Mouse (Mus musculus) forebrain, embryonic 11.5 days (tissue): ENCODE measurements around the gene Ephb2. TPM values are rescaled to one million over a fixed set of nuclear protein-coding genes. Genes with fewer than 3 reads are reported as not detected.

Experiments used
- ATAC-seq: fragments of 200-750 bp; cut with Nextera tagmentation; replicated peaks from 2 replicates; pipeline ENCODE4 v1.8.0; 2017; ENCODE audit warnings: moderate TSS enrichment; ENCODE audit not compliant: low FRiP score
- DNase-seq: peaks from one replicate; pipeline ENCODE4 v3.0.0-alpha.2; 2017; ENCODE audit warnings: low spot score
- H3K27ac ChIP-seq: fragments of 300-500 bp; sonication (generic); 2 replicates; pipeline ENCODE4 v1.5.1; 2014; ENCODE audit warnings: low read depth, low read length
- H3K27me3 ChIP-seq: fragments of 300-500 bp; sonication (generic); 2 replicates; pipeline ENCODE4 v1.6.1; 2014; ENCODE audit warnings: mild to moderate bottlenecking, low read length, mixed read lengths; ENCODE audit not compliant: control insufficient read depth, insufficient read depth
- H3K36me3 ChIP-seq: fragments of 300-500 bp; sonication (generic); 2 replicates; pipeline ENCODE4 v1.6.1; 2014; ENCODE audit warnings: mild to moderate bottlenecking, low read length, moderate library complexity, mixed read lengths; ENCODE audit not compliant: control insufficient read depth, insufficient read depth
- H3K4me1 ChIP-seq: fragments of 300-500 bp; sonication (generic); replicated peaks from 2 replicates; pipeline ENCODE4 v1.6.1; 2014; ENCODE audit warnings: low read length, mixed read lengths; ENCODE audit not compliant: control insufficient read depth, insufficient read depth
- H3K4me2 ChIP-seq: fragments of 300-500 bp; sonication (generic); 2 replicates; pipeline ENCODE4 v1.6.1; 2014; ENCODE audit warnings: low read depth, mild to moderate bottlenecking, low read length, moderate library complexity, mixed read lengths; ENCODE audit not compliant: severe bottlenecking
- H3K4me3 ChIP-seq: fragments of 300-500 bp; sonication (generic); 2 replicates; pipeline ENCODE4 v1.5.1; 2014; ENCODE audit warnings: low read depth, low read length
- H3K9ac ChIP-seq: fragments of 300-500 bp; sonication (generic); 2 replicates; pipeline ENCODE4 v1.6.1; 2014; ENCODE audit warnings: low read length
- H3K9me3 ChIP-seq: fragments of 300-500 bp; sonication (generic); 2 replicates; pipeline ENCODE4 v1.6.1; 2016; ENCODE audit warnings: low read length, mixed read lengths; ENCODE audit not compliant: control insufficient read depth
- WGBS: fragments of 180-500 bp; shearing (Covaris S2); extraction: QIAGEN DNeasy Blood & Tissue Kit; methylation state at CpG from one replicate; pipeline ENCODE4 v1.1.7; 2014; 5-methylcytosine and 5-hydroxymethylcytosine counted together
- polyA plus RNA-seq: library from polyadenylated mRNA; unstranded; fragments of >200 nt; fragmentation: Nextera tagmentation; extraction: Ambion mirVana; gene quantifications from 2 replicates; pipeline ENCODE4 v1.2.1, GENCODE M21; 2014

Gene Ephb2
- polyA plus RNA-seq, 1 experiment from 2014 or later, result 36.9 TPM

GRCm38 (mm10) chr4:136802446-136802845 is 33.3 kb downstream of the Ephb2 start:
- no peak overlapping the region for H3K4me2 ChIP-seq
- H3K27me3 ChIP-seq, result no peaks in the 10 kb centered on the region
- H3K4me1 ChIP-seq, result peaks cover 14% of the 10 kb centered on the region
- no peak overlapping the region for H3K4me3 ChIP-seq
- no peak overlapping the region for H3K9ac ChIP-seq
- 82% methylated on average over 12 of the region's 12 CpGs for WGBS
- H3K27ac ChIP-seq, result no peak overlapping the region
- no peak for DNase-seq
- no peaks in the 10 kb centered on the region for H3K36me3 ChIP-seq
- no peaks in the 10 kb centered on the region for H3K9me3 ChIP-seq
- no peak for ATAC-seq

GRCm38 (mm10) chr4:136801944-136802343 is 33.8 kb downstream of the Ephb2 start:
- H3K9ac ChIP-seq, result no peak overlapping the region
- ATAC-seq (no peak), DNase-seq (no peak)
- no peaks in the 10 kb centered on the region for H3K9me3 ChIP-seq
- peaks cover 10% of the 10 kb centered on the region for H3K4me1 ChIP-seq
- WGBS, result 86% methylated on average over 5 of the region's 5 CpGs
- H3K27ac ChIP-seq, result no peak overlapping the region
- H3K36me3 ChIP-seq, result no peaks in the 10 kb centered on the region
- no peak overlapping the region for H3K4me2 ChIP-seq
- H3K27me3 ChIP-seq, result no peaks in the 10 kb centered on the region
- H3K4me3 ChIP-seq, result no peak overlapping the region

GRCm38 (mm10) chr4:136801463-136801862 is 34.3 kb downstream of the Ephb2 start:
- 90% methylated on average over 8 of the region's 8 CpGs for WGBS
- Histone ChIP-seq H3K9me3 (no peaks in the 10 kb centered on the region), H3K4me1 (peaks cover 7% of the 10 kb centered on the region; the same call in 1 of the 2 replicates), H3K27me3 (no peaks in the 10 kb centered on the region), H3K36me3 (no peaks in the 10 kb centered on the region), H3K9ac (no peak overlapping the region), H3K4me2 (no peak overlapping the region), H3K4me3 (no peak overlapping the region), H3K27ac (no peak overlapping the region)
- no peak for ATAC-seq
- DNase-seq, result no peak

GRCm38 (mm10) chr4:136800366-136800765 is 35.4 kb downstream of the Ephb2 start:
- Histone ChIP-seq H3K36me3 (no peaks in the 10 kb centered on the region; the same call in 1 of the 2 replicates), H3K4me3 (no peak overlapping the region), H3K9ac (no peak overlapping the region), H3K27ac (no peak overlapping the region), H3K9me3 (no peaks in the 10 kb centered on the region), H3K4me2 (no peak overlapping the region), H3K4me1 (peaks cover 7% of the 10 kb centered on the region; the same call in 1 of the 2 replicates), H3K27me3 (no peaks in the 10 kb centered on the region)
- ATAC-seq (no peak), DNase-seq (no peak)
- 50% methylated on average over 14 of the region's 14 CpGs for WGBS

- no peak for DNase-seq
- Histone ChIP-seq H3K27ac (no peak overlapping the region), H3K4me1 (peaks cover 7% of the 10 kb centered on the region; the same call in 1 of the 2 replicates), H3K4me3 (no peak overlapping the region), H3K9ac (no peak overlapping the region), H3K9me3 (no peaks in the 10 kb centered on the region), H3K36me3 (no peaks in the 10 kb centered on the region; the same call in 1 of the 2 replicates), H3K27me3 (no peaks in the 10 kb centered on the region), H3K4me2 (no peak overlapping the region)
- WGBS, result 77% methylated on average over 23 of the region's 23 CpGs
- ATAC-seq, result no peak
These were observed 37.9 kb downstream of the Ephb2 start for GRCm38 (mm10) chr4:136797677-136798569.

GRCm38 (mm10) chr4:136793320-136793719 is 42.5 kb downstream of the Ephb2 start:
- no peaks in the 10 kb centered on the region; the same call in 1 of the 2 replicates for H3K36me3 ChIP-seq
- ATAC-seq (no peak), DNase-seq (no peak)
- H3K4me3 ChIP-seq, result no peak overlapping the region
- WGBS, result 89% methylated on average over 11 of the region's 11 CpGs
- no peaks in the 10 kb centered on the region for H3K27me3 ChIP-seq
- no peak overlapping the region for H3K9ac ChIP-seq
- no peak overlapping the region for H3K4me2 ChIP-seq
- no peak overlapping the region for H3K27ac ChIP-seq
- no peaks in the 10 kb centered on the region for H3K9me3 ChIP-seq
- no peaks in the 10 kb centered on the region; the same call in 1 of the 2 replicates for H3K4me1 ChIP-seq

- Histone ChIP-seq H3K27me3 (no peaks in the 10 kb centered on the region), H3K36me3 (no peaks in the 10 kb centered on the region), H3K9me3 (no peaks in the 10 kb centered on the region), H3K27ac (no peak overlapping the region), H3K4me2 (no peak overlapping the region), H3K9ac (no peak overlapping the region), H3K4me1 (peaks cover 19% of the 10 kb centered on the region), H3K4me3 (no peak overlapping the region)
- 85% methylated on average over 6 of the region's 6 CpGs for WGBS
- ATAC-seq (no peak), DNase-seq (no peak)
These were observed 46.0 kb downstream of the Ephb2 start for GRCm38 (mm10) chr4:136789821-136790220.

- no peaks in the 10 kb centered on the region for H3K9me3 ChIP-seq
- H3K4me1 ChIP-seq, result peaks cover 23% of the 10 kb centered on the region
- H3K9ac ChIP-seq, result no peak overlapping the region
- DNase-seq (no peak), ATAC-seq (no peak)
- no peak overlapping the region for H3K4me2 ChIP-seq
- WGBS, result 61% methylated on average over 4 of the region's 4 CpGs
- no peak overlapping the region for H3K27ac ChIP-seq
- no peak overlapping the region for H3K4me3 ChIP-seq
- H3K27me3 ChIP-seq, result no peaks in the 10 kb centered on the region
- no peaks in the 10 kb centered on the region for H3K36me3 ChIP-seq
These were observed 48.4 kb downstream of the Ephb2 start for GRCm38 (mm10) chr4:136787357-136787756.
